Mouse (Mus musculus) erythroblast, embryonic 14.5 days (primary cell): ENCODE measurements at regions not wholly inside any gene's neighbourhood (a gene's known extent, or its start where the extent isn't known, plus 50 kb on each side); places are given as distances from the start of the nearest gene placed in this dataset.

Experiments used
- GATA1 ChIP-seq: IDR thresholded peaks from 2 replicates; pipeline ENCODE4 v1.6.1; 2012; ENCODE audit warnings: low read length, inconsistent platforms, mixed read lengths
- TAL1 ChIP-seq: IDR thresholded peaks from 3 replicates; pipeline ENCODE4 v1.6.1; 2012; ENCODE audit warnings: low read length, inconsistent platforms, mixed read lengths

GRCm38 (mm10) chr15:62566106-62566511 is 1278.9 kb downstream of the Gsdmc2 start:
- TF ChIP-seq TAL1 (no peak), GATA1 (no peak)
